Mouse (Mus musculus): Measurements from ENCODE around the gene Ttc36. TPM values are rescaled to one million over a fixed set of nuclear protein-coding genes. Genes with fewer than 3 reads are reported as not detected.
A peak's percentile ranks its signal among the peaks of the same experiment; 100 is the strongest.

Ttc36 gene
- polyA plus RNA-seq, 1 experiment from 2014 or later = not detected

DNA sequence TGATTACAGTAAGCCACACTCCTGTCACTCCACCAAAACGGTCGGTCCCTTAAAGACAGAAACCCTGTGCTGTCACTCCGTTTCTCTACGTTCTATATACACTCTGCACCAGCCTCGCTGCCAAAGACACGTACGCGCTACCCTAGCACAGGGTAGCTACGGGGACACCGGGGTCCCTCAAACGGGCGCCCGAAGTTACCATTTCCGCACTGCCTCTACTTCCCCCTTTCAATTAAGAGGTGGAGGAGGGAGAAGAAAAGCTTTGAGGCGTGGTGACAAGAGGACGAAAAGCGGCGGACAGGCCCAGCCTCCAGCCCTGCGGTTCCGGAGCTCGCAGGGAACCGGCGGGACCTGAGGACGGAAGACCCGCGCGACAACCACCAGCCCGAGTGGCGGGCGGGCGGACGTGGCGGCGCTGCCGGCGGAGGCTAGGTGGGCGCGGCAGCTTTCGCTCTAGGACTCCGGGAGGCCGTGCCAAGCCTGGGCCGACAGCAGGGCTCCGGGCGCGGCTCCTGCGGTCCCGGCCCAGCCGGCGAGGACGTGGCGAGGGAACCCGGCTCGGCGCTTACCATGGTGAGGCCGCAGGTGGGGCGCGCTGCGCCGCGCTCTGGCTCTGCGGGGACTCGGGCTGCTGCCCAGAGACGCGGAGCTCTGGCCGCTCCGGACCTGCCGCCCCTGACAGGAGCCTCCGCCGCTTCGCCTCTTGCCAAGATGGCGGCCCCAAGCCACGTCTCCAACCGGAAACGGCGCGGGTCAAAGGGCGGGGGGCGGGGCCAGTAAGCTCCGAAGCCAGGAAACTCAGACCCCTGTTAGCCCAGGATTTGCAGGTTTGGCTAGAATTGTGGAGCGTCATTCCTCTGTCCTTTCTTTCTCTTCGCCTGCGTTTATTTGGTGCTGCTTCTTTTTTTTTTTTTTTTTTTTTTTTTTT is 35.5 kb downstream of the Ttc36 start, which contains the start of the genes Arcn1 and Ift46:
Arcn1 (minus strand) TSS at position 745 of the 928 bp plus-strand sequence.
Ift46 (plus strand) TSS at position 808 of the 928 bp plus-strand sequence.
- DNase-seq (ENCODE audit: low spot score) = peak; percentile 94
- H3K9ac ChIP-seq (ENCODE audit: low read depth, low read length) = peak within 1 kb of the TSS; percentile 99
- H3K4me3 ChIP-seq (ENCODE audit: low read depth, low read length) = peak within 1 kb of the TSS; percentile 79
- H3K27ac ChIP-seq (replicated peaks; ENCODE audit: low read depth, low read length) = peak within 1 kb of the TSS; percentile 97
- H3K27me3 ChIP-seq (replicated peaks; ENCODE audit: control insufficient read depth, insufficient read depth, low read length) = no peaks in the 10 kb centered on the region
- ATAC-seq (ENCODE audit: low read depth) = peak; percentile 93
- peak within 1 kb of the TSS; percentile 70 for H3K4me2 ChIP-seq (ENCODE audit: low read depth, low read length)
- H3K9me3 ChIP-seq (ENCODE audit: control insufficient read depth, low read length) = no peaks in the 10 kb centered on the region
- no peaks in the 10 kb centered on the region for H3K36me3 ChIP-seq (ENCODE audit: control insufficient read depth, insufficient read depth, low read length)
- peaks cover 17% of the 10 kb centered on the region for H3K4me1 ChIP-seq (ENCODE audit: control insufficient read depth, insufficient read depth, low read length)
- under 1% methylated on average over 66 of the region's 82 CpGs for WGBS

DNA sequence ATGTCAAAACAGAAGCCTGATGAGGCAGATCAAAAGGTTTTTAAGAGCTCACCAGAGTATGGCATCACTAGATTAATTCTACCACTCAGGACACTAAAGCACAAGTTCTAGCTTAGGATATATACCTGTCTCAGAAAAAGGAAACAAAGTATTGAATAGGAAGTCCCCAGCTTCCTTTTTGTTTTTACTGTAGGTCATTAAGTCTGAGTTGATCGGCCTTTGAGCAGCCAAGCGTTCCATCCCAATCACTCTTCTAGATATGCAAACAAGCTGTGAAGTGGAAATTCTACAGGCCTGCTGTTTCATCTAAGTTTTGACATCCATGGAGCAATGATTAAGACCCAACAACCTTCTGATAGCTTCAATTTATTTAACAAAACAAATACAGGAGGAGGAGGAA is 42.0 kb downstream of the Ttc36 start:
- DNase-seq (ENCODE audit: low spot score) (no peak), ATAC-seq (ENCODE audit: low read depth) (no peak)
- Histone ChIP-seq H3K4me2 (ENCODE audit: low read depth, low read length) (no peak overlapping the region), H3K36me3 (ENCODE audit: control insufficient read depth, insufficient read depth, low read length) (peaks cover 41% of the 10 kb centered on the region), H3K27ac (replicated peaks; ENCODE audit: low read depth, low read length) (no peak overlapping the region), H3K27me3 (replicated peaks; ENCODE audit: control insufficient read depth, insufficient read depth, low read length) (no peaks in the 10 kb centered on the region), H3K4me3 (ENCODE audit: low read depth, low read length) (no peak overlapping the region), H3K9ac (ENCODE audit: low read depth, low read length) (no peak overlapping the region), H3K4me1 (ENCODE audit: control insufficient read depth, insufficient read depth, low read length) (peaks cover 11% of the 10 kb centered on the region), H3K9me3 (ENCODE audit: control insufficient read depth, low read length) (no peaks in the 10 kb centered on the region)
- 89% methylated on average over 2 of the region's 2 CpGs for WGBS

Other genes with a start within 250 kb of the Ttc36 start
- gene Cxcr5, start 241.2 kb downstream of the Ttc36 start, polyA plus RNA-seq (2014; fragmentation: Nextera tagmentation; extraction: Ambion mirVana) = 0.13 and 0.35 TPM in 2 replicates
- 16.1 and 18.2 TPM in 2 replicates for gene Ddx6, start 198.2 kb downstream of the Ttc36 start, polyA plus RNA-seq (2014; fragmentation: Nextera tagmentation; extraction: Ambion mirVana)
- gene Treh, start 129.8 kb downstream of the Ttc36 start, polyA plus RNA-seq (2014; fragmentation: Nextera tagmentation; extraction: Ambion mirVana) = not detected in 2 replicates
- gene Phldb1, start 67.9 kb downstream of the Ttc36 start, polyA plus RNA-seq (2014; fragmentation: Nextera tagmentation; extraction: Ambion mirVana) = 40.3 and 40.9 TPM in 2 replicates
- 220 and 226 TPM in 2 replicates for gene Arcn1, start 35.2 kb downstream of the Ttc36 start, polyA plus RNA-seq (2014; fragmentation: Nextera tagmentation; extraction: Ambion mirVana)
- gene Ift46, start 35.2 kb downstream of the Ttc36 start, polyA plus RNA-seq (2014; fragmentation: Nextera tagmentation; extraction: Ambion mirVana) = 101 and 121 TPM in 2 replicates
- 2.0 and 2.3 TPM in 2 replicates for gene Tmem25, start 3.8 kb downstream of the Ttc36 start, polyA plus RNA-seq (2014; fragmentation: Nextera tagmentation; extraction: Ambion mirVana)
- gene Kmt2a, start 78.2 kb upstream of the Ttc36 start, polyA plus RNA-seq (2014; fragmentation: Nextera tagmentation; extraction: Ambion mirVana) = 12.0 and 12.3 TPM in 2 replicates
- gene Atp5l, start 117.7 kb upstream of the Ttc36 start, polyA plus RNA-seq (2014; fragmentation: Nextera tagmentation; extraction: Ambion mirVana) = 681 and 870 TPM in 2 replicates
- 25.5 and 30.3 TPM in 2 replicates for gene Ube4a, start 162.5 kb upstream of the Ttc36 start, polyA plus RNA-seq (2014; fragmentation: Nextera tagmentation; extraction: Ambion mirVana)
- gene Cd3g, start 177.4 kb upstream of the Ttc36 start, polyA plus RNA-seq (2014; fragmentation: Nextera tagmentation; extraction: Ambion mirVana) = 0.47 and 0.67 TPM in 2 replicates
- not detected in 2 replicates for gene Cd3d, start 178.7 kb upstream of the Ttc36 start, polyA plus RNA-seq (2014; fragmentation: Nextera tagmentation; extraction: Ambion mirVana)
- gene Cd3e, start 206.6 kb upstream of the Ttc36 start, polyA plus RNA-seq (2014; fragmentation: Nextera tagmentation; extraction: Ambion mirVana) = 0.10 and 0.25 TPM in 2 replicates
- 11.6 and 13.3 TPM in 2 replicates for gene Mpzl2, start 236.7 kb upstream of the Ttc36 start, polyA plus RNA-seq (2014; fragmentation: Nextera tagmentation; extraction: Ambion mirVana)